Mouse (Mus musculus): ENCODE data around the gene Ier2. TPM values are rescaled to one million over a fixed set of nuclear protein-coding genes. Genes with fewer than 3 reads are reported as not detected.

The Ier2 gene
- total RNA-seq, 2 experiments from 2014 or later: 33.3 to 47.6 TPM

GRCm38 (mm10) chr8:84614512-84615223 is 48.0 kb downstream of the Ier2 start:
- ATAC-seq (replicated peaks; ENCODE audit: poor library complexity, severe bottlenecking): peak; percentile 80

Other genes starting within 250 kb of the Ier2 start
- gene Trmt1, start 23.5 kb upstream of the Ier2 start, total RNA-seq (2014; fragmentation: Nextera tagmentation): 76.9 and 123 TPM in 2 replicates
- 73.8 and 95.9 TPM in 2 replicates for gene Trmt1, start 23.5 kb upstream of the Ier2 start, total RNA-seq (2017)
- 92.9 and 98.1 TPM in 2 replicates for gene Nacc1, start 25.0 kb upstream of the Ier2 start, total RNA-seq (2014; fragmentation: Nextera tagmentation)
- gene Nacc1, start 25.0 kb upstream of the Ier2 start, total RNA-seq (2017): 46.5 and 59.2 TPM in 2 replicates
- gene Lyl1, start 38.6 kb upstream of the Ier2 start, total RNA-seq (2014; fragmentation: Nextera tagmentation): 82.1 and 133 TPM in 2 replicates
- 65.9 and 73.3 TPM in 2 replicates for gene Lyl1, start 38.6 kb upstream of the Ier2 start, total RNA-seq (2017)
- gene G430095P16Rik, start 60.2 kb upstream of the Ier2 start, total RNA-seq (2014; fragmentation: Nextera tagmentation): 11.0 and 17.9 TPM in 2 replicates
- 4.4 and 4.8 TPM in 2 replicates for gene G430095P16Rik, start 60.2 kb upstream of the Ier2 start, total RNA-seq (2017)
- 25.7 and 51.2 TPM in 2 replicates for gene Nfix, start 137.5 kb upstream of the Ier2 start, total RNA-seq (2014; fragmentation: Nextera tagmentation)
- 9.5 and 12.8 TPM in 2 replicates for gene Nfix, start 137.5 kb upstream of the Ier2 start, total RNA-seq (2017)
- gene Dand5, start 160.0 kb upstream of the Ier2 start, total RNA-seq (2014; fragmentation: Nextera tagmentation): 4.1 and 4.7 TPM in 2 replicates
- 3.6 and 3.7 TPM in 2 replicates for gene Dand5, start 160.0 kb upstream of the Ier2 start, total RNA-seq (2017)
- gene Gadd45gip1, start 168.7 kb upstream of the Ier2 start, total RNA-seq (2014; fragmentation: Nextera tagmentation): 17.0 and 19.2 TPM in 2 replicates
- 46.2 and 52.4 TPM in 2 replicates for gene Gadd45gip1, start 168.7 kb upstream of the Ier2 start, total RNA-seq (2017)
- gene Rad23a, start 177.8 kb upstream of the Ier2 start, total RNA-seq (2014; fragmentation: Nextera tagmentation): 41.8 TPM in 2 replicates
- gene Rad23a, start 177.8 kb upstream of the Ier2 start, total RNA-seq (2017): 20.1 and 21.4 TPM in 2 replicates
- gene Calr, start 184.1 kb upstream of the Ier2 start, total RNA-seq (2014; fragmentation: Nextera tagmentation): 1,333 and 1,645 TPM in 2 replicates
- 4,572 and 4,672 TPM in 2 replicates for gene Calr, start 184.1 kb upstream of the Ier2 start, total RNA-seq (2017)
- gene Farsa, start 194.1 kb upstream of the Ier2 start, total RNA-seq (2014; fragmentation: Nextera tagmentation): 90.9 TPM in 2 replicates
- 187 and 190 TPM in 2 replicates for gene Farsa, start 194.1 kb upstream of the Ier2 start, total RNA-seq (2017)
- gene Syce2, start 209.3 kb upstream of the Ier2 start, total RNA-seq (2014; fragmentation: Nextera tagmentation): 172 and 176 TPM in 2 replicates
- gene Syce2, start 209.3 kb upstream of the Ier2 start, total RNA-seq (2017): 126 and 155 TPM in 2 replicates
- 23.2 and 25.8 TPM in 2 replicates for gene Gcdh, start 231.1 kb upstream of the Ier2 start, total RNA-seq (2014; fragmentation: Nextera tagmentation)
- 20.1 and 30.3 TPM in 2 replicates for gene Gcdh, start 231.1 kb upstream of the Ier2 start, total RNA-seq (2017)
- gene Klf1, start 239.1 kb upstream of the Ier2 start, total RNA-seq (2014; fragmentation: Nextera tagmentation): 0.52 and 1.0 TPM in 2 replicates
- gene Klf1, start 239.1 kb upstream of the Ier2 start, total RNA-seq (2017): 0.43 and 0.72 TPM in 2 replicates
- 35.6 and 55.5 TPM in 2 replicates for gene Dnase2a, start 245.7 kb upstream of the Ier2 start, total RNA-seq (2014; fragmentation: Nextera tagmentation)
- 59.6 and 117 TPM in 2 replicates for gene Dnase2a, start 245.7 kb upstream of the Ier2 start, total RNA-seq (2017)

All from granulocyte monocyte progenitor cell, adult 5-6 weeks (primary cell).